Mouse (Mus musculus): ENCODE results near the gene Adgre1. TPM values are rescaled to one million over a fixed set of nuclear protein-coding genes. Genes with fewer than 3 reads are reported as not detected.
A peak's percentile ranks its signal among the peaks of the same experiment; 100 is the strongest.

Gene Adgre1
- total RNA-seq (2014; fragmentation: Nextera tagmentation) = 2.7 TPM in 1 of 2 replicates, not detected in the other
- total RNA-seq (2017) = 1.5 and 2.0 TPM in 2 replicates
- polyA plus RNA-seq (2012) = 0.08 and 0.13 TPM in 2 replicates

- Histone ChIP-seq H3K9me3 (replicated peaks) (no peaks in the 10 kb centered on the region), H3K4me1 (ENCODE audit: insufficient read depth, low read depth, low read length) (no peaks in the 10 kb centered on the region), H3K4me3 (ENCODE audit: low read depth, low read length) (no peak within 1 kb of the TSS), H3K36me3 (replicated peaks) (no peaks in the 10 kb centered on the region), H3K27me3 (ENCODE audit: insufficient read depth, low read length) (peaks cover 10% of the 10 kb centered on the region)
- no peak for TF ChIP-seq POLR2AphosphoS5 (IDR thresholded peaks at IDR 0.05; ENCODE audit: insufficient replicate concordance, low read depth, low read length)
- TF ChIP-seq GATA1 (IDR thresholded peaks at IDR 0.05; ENCODE audit: borderline replicate concordance, low read length) = no peak
- TF ChIP-seq GATA2 (IDR thresholded peaks at IDR 0.05; ENCODE audit: borderline replicate concordance, low read depth, low read length) = no peak
- no peak for ATAC-seq (ENCODE audit: extremely low read depth, insufficient number of reproducible peaks, low FRiP score, poor library complexity, severe bottlenecking)
- DNase-seq (ENCODE audit: low spot score) = no peak
Observed at GRCm38 (mm10) chr17:57358441-57358840, at the start of gene Adgre1. Gene Adgre1 (plus strand): TSS chr17:57358691.

GRCm38 (mm10) chr17:57311801-57312200, 46.7 kb upstream of the Adgre1 start:
- Histone ChIP-seq H3K4me1 (ENCODE audit: insufficient read depth, low read depth, low read length) (peaks cover 46% of the 10 kb centered on the region), H3K27me3 (ENCODE audit: insufficient read depth, low read length) (no peaks in the 10 kb centered on the region), H3K9me3 (replicated peaks) (no peaks in the 10 kb centered on the region), H3K4me3 (ENCODE audit: low read depth, low read length) (no peak overlapping the region), H3K36me3 (replicated peaks) (peaks cover 98% of the 10 kb centered on the region)
- DNase-seq (ENCODE audit: low spot score) = no peak
- no peak for ATAC-seq (ENCODE audit: extremely low read depth, insufficient number of reproducible peaks, low FRiP score, poor library complexity, severe bottlenecking)
- TF ChIP-seq CTCF (IDR thresholded peaks at IDR 0.05; ENCODE audit: low read depth, low read length) (no peak), GATA1 (IDR thresholded peaks at IDR 0.05; ENCODE audit: borderline replicate concordance, low read length) (no peak), POLR2AphosphoS5 (IDR thresholded peaks at IDR 0.05; ENCODE audit: insufficient replicate concordance, low read depth, low read length) (no peak), GATA2 (IDR thresholded peaks at IDR 0.05; ENCODE audit: borderline replicate concordance, low read depth, low read length) (no peak), TAL1 (conservative IDR thresholded peaks at IDR 0.05; ENCODE audit: low read depth, low read length) (no peak)

GRCm38 (mm10) chr17:57327615-57328014, 30.9 kb upstream of the Adgre1 start:
- DNase-seq (ENCODE audit: low spot score) = no peak
- Histone ChIP-seq H3K9me3 (replicated peaks) (no peaks in the 10 kb centered on the region), H3K27me3 (ENCODE audit: insufficient read depth, low read length) (no peaks in the 10 kb centered on the region), H3K4me3 (ENCODE audit: low read depth, low read length) (no peak overlapping the region), H3K4me1 (ENCODE audit: insufficient read depth, low read depth, low read length) (peaks cover 37% of the 10 kb centered on the region), H3K36me3 (replicated peaks) (peaks cover 71% of the 10 kb centered on the region)
- TF ChIP-seq TAL1 (conservative IDR thresholded peaks at IDR 0.05; ENCODE audit: low read depth, low read length) (no peak), GATA2 (IDR thresholded peaks at IDR 0.05; ENCODE audit: borderline replicate concordance, low read depth, low read length) (no peak), POLR2AphosphoS5 (IDR thresholded peaks at IDR 0.05; ENCODE audit: insufficient replicate concordance, low read depth, low read length) (no peak), GATA1 (IDR thresholded peaks at IDR 0.05; ENCODE audit: borderline replicate concordance, low read length) (no peak), CTCF (IDR thresholded peaks at IDR 0.05; ENCODE audit: low read depth, low read length) (no peak)
- no peak for ATAC-seq (ENCODE audit: extremely low read depth, insufficient number of reproducible peaks, low FRiP score, poor library complexity, severe bottlenecking)

DNA sequence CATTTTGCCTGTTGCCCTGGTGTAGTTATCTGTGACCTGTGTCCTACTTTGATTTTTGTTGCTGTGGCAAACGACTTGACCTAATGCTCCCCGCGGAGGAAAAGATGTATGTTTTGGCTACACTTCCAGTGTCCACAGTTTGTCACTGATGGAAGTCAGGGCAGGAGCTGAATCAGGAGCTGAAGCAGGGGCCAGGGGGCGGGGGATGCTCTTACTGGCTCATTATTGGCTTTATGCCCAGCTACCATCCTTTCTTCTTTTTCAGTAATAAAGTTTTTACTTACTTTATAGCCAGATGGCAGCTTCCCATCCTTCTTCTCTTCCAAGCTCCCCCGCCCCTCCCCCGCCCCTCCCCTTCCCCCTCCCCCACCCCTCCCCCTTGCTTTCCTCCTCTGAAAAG, 29.5 kb upstream of the Adgre1 start:
- H3K4me3 ChIP-seq (ENCODE audit: low read depth, low read length) = no peak overlapping the region
- H3K9me3 ChIP-seq (replicated peaks) = no peaks in the 10 kb centered on the region
- no peaks in the 10 kb centered on the region for H3K27me3 ChIP-seq (ENCODE audit: insufficient read depth, low read length)
- TF ChIP-seq CTCF (IDR thresholded peaks at IDR 0.05; ENCODE audit: low read depth, low read length) (no peak), GATA1 (IDR thresholded peaks at IDR 0.05; ENCODE audit: borderline replicate concordance, low read length) (no peak)
- H3K4me1 ChIP-seq (ENCODE audit: insufficient read depth, low read depth, low read length) = peaks cover 37% of the 10 kb centered on the region
- ATAC-seq (ENCODE audit: extremely low read depth, insufficient number of reproducible peaks, low FRiP score, poor library complexity, severe bottlenecking) = no peak
- H3K36me3 ChIP-seq (replicated peaks) = peaks cover 58% of the 10 kb centered on the region
- no peak for DNase-seq (ENCODE audit: low spot score)

- H3K36me3 ChIP-seq (replicated peaks) = peaks cover 37% of the 10 kb centered on the region
- H3K4me3 ChIP-seq (ENCODE audit: low read depth, low read length) = peak overlapping the region; percentile 11; the same call in 1 of the 2 replicates
- DNase-seq (ENCODE audit: low spot score) (no peak), ATAC-seq (ENCODE audit: extremely low read depth, insufficient number of reproducible peaks, low FRiP score, poor library complexity, severe bottlenecking) (no peak)
- H3K4me1 ChIP-seq (ENCODE audit: insufficient read depth, low read depth, low read length) = peaks cover 54% of the 10 kb centered on the region
- no peaks in the 10 kb centered on the region for H3K9me3 ChIP-seq (replicated peaks)
- no peaks in the 10 kb centered on the region; the same call in 1 of the 2 replicates for H3K27me3 ChIP-seq (ENCODE audit: insufficient read depth, low read length)
- TF ChIP-seq CTCF (IDR thresholded peaks at IDR 0.05; ENCODE audit: low read depth, low read length) (no peak), POLR2AphosphoS5 (IDR thresholded peaks at IDR 0.05; ENCODE audit: insufficient replicate concordance, low read depth, low read length) (0 out of 2 replicates have a peak, but pooled peaks have one; percentile 29)
Observed at GRCm38 (mm10) chr17:57330993-57331392, 27.5 kb upstream of the Adgre1 start.

GRCm38 (mm10) chr17:57332241-57332640, 26.2 kb upstream of the Adgre1 start:
- no peak for TF ChIP-seq GATA2 (IDR thresholded peaks at IDR 0.05; ENCODE audit: borderline replicate concordance, low read depth, low read length)
- peaks cover 27% of the 10 kb centered on the region for H3K36me3 ChIP-seq (replicated peaks)
- no peak overlapping the region for H3K4me3 ChIP-seq (ENCODE audit: low read depth, low read length)
- H3K27me3 ChIP-seq (ENCODE audit: insufficient read depth, low read length) = peaks cover 3% of the 10 kb centered on the region; the same call in 1 of the 2 replicates
- H3K9me3 ChIP-seq (replicated peaks) = no peaks in the 10 kb centered on the region
- no peak for ATAC-seq (ENCODE audit: extremely low read depth, insufficient number of reproducible peaks, low FRiP score, poor library complexity, severe bottlenecking)
- DNase-seq (ENCODE audit: low spot score) = no peak
- peaks cover 61% of the 10 kb centered on the region for H3K4me1 ChIP-seq (ENCODE audit: insufficient read depth, low read depth, low read length)

GRCm38 (mm10) chr17:57334001-57334760, 24.3 kb upstream of the Adgre1 start:
- ATAC-seq (ENCODE audit: extremely low read depth, insufficient number of reproducible peaks, low FRiP score, poor library complexity, severe bottlenecking) (no peak), DNase-seq (ENCODE audit: low spot score) (no peak)
- Histone ChIP-seq H3K36me3 (replicated peaks) (peaks cover 10% of the 10 kb centered on the region), H3K9me3 (replicated peaks) (no peaks in the 10 kb centered on the region), H3K4me3 (ENCODE audit: low read depth, low read length) (no peak overlapping the region), H3K27me3 (ENCODE audit: insufficient read depth, low read length) (peaks cover 10% of the 10 kb centered on the region), H3K4me1 (ENCODE audit: insufficient read depth, low read depth, low read length) (peaks cover 61% of the 10 kb centered on the region)
- TF ChIP-seq CTCF (IDR thresholded peaks at IDR 0.05; ENCODE audit: low read depth, low read length) = no peak
- no peak for TF ChIP-seq TAL1 (conservative IDR thresholded peaks at IDR 0.05; ENCODE audit: low read depth, low read length)
- no peak for TF ChIP-seq POLR2AphosphoS5 (IDR thresholded peaks at IDR 0.05; ENCODE audit: insufficient replicate concordance, low read depth, low read length)
- no peak for TF ChIP-seq GATA2 (IDR thresholded peaks at IDR 0.05; ENCODE audit: borderline replicate concordance, low read depth, low read length)
- TF ChIP-seq GATA1 (IDR thresholded peaks at IDR 0.05; ENCODE audit: borderline replicate concordance, low read length) = no peak
